Mouse (Mus musculus) central nervous system, embryonic 18 days (tissue): ENCODE data around the gene Tm4sf1. TPM values are rescaled to one million over a fixed set of nuclear protein-coding genes. Genes with fewer than 3 reads are reported as not detected.

Experiments
- polyA plus RNA-seq: library from polyadenylated mRNA; depleted of rRNA; stranded (reverse); fragments of >200 nt; gene quantifications from 2 replicates; pipeline ENCODE4 v1.2.3, GENCODE M21; 2012; rRNA removed

Gene Tm4sf1
- 16.9 and 22.8 TPM in 2 replicates for polyA plus RNA-seq

GRCm38 (mm10) chr3:57301921-57302539 is at the start of gene Tm4sf1:
Tm4sf1 (minus strand) TSS chr3:57301988.

Other genes with a start within 250 kb of the Tm4sf1 start
- gene Tm4sf4, start 123.3 kb upstream of the Tm4sf1 start, polyA plus RNA-seq: 0.04 TPM in 1 of 2 replicates, not detected in the other